Mouse (Mus musculus): ENCODE results near the gene Hao2. TPM values are rescaled to one million over a fixed set of nuclear protein-coding genes. Genes with fewer than 3 reads are reported as not detected.

Gene Hao2
- polyA plus RNA-seq, 1 experiment from 2014 or later, result 0.16 TPM

GRCm38 (mm10) chr3:98853051-98853450 lies 40.0 kb downstream of the Hao2 start:
- H3K36me3 ChIP-seq, result no peaks in the 10 kb centered on the region
- peaks cover 22% of the 10 kb centered on the region for H3K4me1 ChIP-seq
- no peaks in the 10 kb centered on the region for H3K27me3 ChIP-seq (ENCODE audit: insufficient read depth, poor library complexity, severe bottlenecking)
- no peak for DNase-seq (ENCODE audit: low spot score)
- no peak overlapping the region for H3K27ac ChIP-seq
- H3K4me3 ChIP-seq, result no peak overlapping the region
- WGBS, result 85% methylated on average over 3 of the region's 3 CpGs
- H3K9me3 ChIP-seq, result no peaks in the 10 kb centered on the region

GRCm38 (mm10) chr3:98852631-98853030 lies 40.4 kb downstream of the Hao2 start:
- 85% methylated on average over 6 of the region's 6 CpGs for WGBS
- Histone ChIP-seq H3K27me3 (ENCODE audit: insufficient read depth, poor library complexity, severe bottlenecking) (no peaks in the 10 kb centered on the region), H3K4me1 (peaks cover 18% of the 10 kb centered on the region), H3K9me3 (no peaks in the 10 kb centered on the region), H3K36me3 (no peaks in the 10 kb centered on the region), H3K4me3 (no peak overlapping the region), H3K27ac (no peak overlapping the region)
- no peak for DNase-seq (ENCODE audit: low spot score)

GRCm38 (mm10) chr3:98851853-98852252 lies 41.2 kb downstream of the Hao2 start:
- no peak for DNase-seq (ENCODE audit: low spot score)
- Histone ChIP-seq H3K27me3 (ENCODE audit: insufficient read depth, poor library complexity, severe bottlenecking) (no peaks in the 10 kb centered on the region), H3K36me3 (no peaks in the 10 kb centered on the region), H3K27ac (no peak overlapping the region), H3K9me3 (no peaks in the 10 kb centered on the region), H3K4me3 (no peak overlapping the region), H3K4me1 (peaks cover 11% of the 10 kb centered on the region)
- 85% methylated on average over 2 of the region's 2 CpGs for WGBS

DNA sequence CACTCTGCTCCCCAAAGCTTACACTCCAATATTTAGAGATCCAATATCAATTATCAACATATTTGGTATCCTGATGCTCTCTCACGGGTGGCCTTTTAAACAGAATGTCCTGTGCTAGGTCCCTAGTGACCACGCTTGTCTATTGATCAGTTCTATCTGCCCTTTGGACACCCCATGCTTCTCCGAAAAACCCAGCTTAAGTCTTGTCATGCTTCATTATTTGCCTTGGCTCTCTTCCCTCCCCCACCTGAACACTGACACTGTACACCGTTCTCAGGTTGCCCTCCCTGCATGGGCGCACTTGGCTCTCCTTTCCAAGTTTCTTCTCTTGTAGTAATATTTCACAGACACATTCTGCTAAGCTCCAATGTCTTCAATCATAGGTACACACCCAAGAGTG lies 42.8 kb downstream of the Hao2 start:
- Histone ChIP-seq H3K9me3 (no peaks in the 10 kb centered on the region), H3K36me3 (no peaks in the 10 kb centered on the region), H3K27me3 (ENCODE audit: insufficient read depth, poor library complexity, severe bottlenecking) (no peaks in the 10 kb centered on the region), H3K27ac (no peak overlapping the region), H3K4me3 (no peak overlapping the region), H3K4me1 (peaks cover 3% of the 10 kb centered on the region)
- no peak for DNase-seq (ENCODE audit: low spot score)
- WGBS, result 87% methylated on average over 5 of the region's 5 CpGs

- H3K4me3 ChIP-seq, result no peak overlapping the region
- no peak overlapping the region for H3K27ac ChIP-seq
- WGBS, result 89% methylated on average over 1 of the region's 1 CpGs
- H3K36me3 ChIP-seq, result no peaks in the 10 kb centered on the region
- no peaks in the 10 kb centered on the region for H3K27me3 ChIP-seq (ENCODE audit: insufficient read depth, poor library complexity, severe bottlenecking)
- no peaks in the 10 kb centered on the region for H3K9me3 ChIP-seq
- H3K4me1 ChIP-seq, result no peaks in the 10 kb centered on the region
- DNase-seq (ENCODE audit: low spot score), result no peak
Measured at GRCm38 (mm10) chr3:98848898-98849297, 44.1 kb downstream of the Hao2 start.

Other genes with a start within 250 kb of the Hao2 start
- 0.05 TPM in 1 of 2 replicates, not detected in the other for gene Hsd3b2, start 168.7 kb downstream of the Hao2 start, polyA plus RNA-seq (2016; fragmentation: Nextera tagmentation; extraction: Ambion mirVana)
- gene Hsd3b3, start 130.1 kb downstream of the Hao2 start, polyA plus RNA-seq (2016; fragmentation: Nextera tagmentation; extraction: Ambion mirVana), result 0.18 TPM in 1 of 2 replicates, not detected in the other
- 24.1 and 37.3 TPM in 2 replicates for gene Hsd3b6, start 78.8 kb downstream of the Hao2 start, polyA plus RNA-seq (2016; fragmentation: Nextera tagmentation; extraction: Ambion mirVana)
- 0.70 and 2.3 TPM in 2 replicates for gene Hsd3b1, start 33.4 kb downstream of the Hao2 start, polyA plus RNA-seq (2016; fragmentation: Nextera tagmentation; extraction: Ambion mirVana)
- gene Wars2, start 247.8 kb upstream of the Hao2 start, polyA plus RNA-seq (2016; fragmentation: Nextera tagmentation; extraction: Ambion mirVana), result 6.9 and 8.2 TPM in 2 replicates

All from heart, embryonic 10.5 days (tissue).